Mouse (Mus musculus): ENCODE measurements around the gene Bmp8a.
"Not testable (repeated sequence)": the region's sequence is repeated elsewhere in the genome, so short reads cannot be mapped to it uniquely, and the experiment has no call there.

The Bmp8a gene

GRCm38 (mm10) chr4:123342642-123343470 lies at the start of gene Bmp8a:
Gene Bmp8a, minus strand, starts transcription at chr4:123343252.
- peak; percentile 82 to 89 for DNase-seq

GRCm38 (mm10) chr4:123392187-123392586 lies 49.1 kb upstream of the Bmp8a start:
- DNase-seq, result peak; percentile 28 to 31

- no peak for DNase-seq
Observed at GRCm38 (mm10) chr4:123385028-123385427, 42.0 kb upstream of the Bmp8a start.

- no peak for DNase-seq
Observed at GRCm38 (mm10) chr4:123383173-123383572, 40.1 kb upstream of the Bmp8a start.

- no peak for DNase-seq
Observed at GRCm38 (mm10) chr4:123382051-123382450, 39.0 kb upstream of the Bmp8a start.

GRCm38 (mm10) chr4:123381598-123381997 lies 38.5 kb upstream of the Bmp8a start:
- DNase-seq, result no peak

GRCm38 (mm10) chr4:123376031-123376430 lies 33.0 kb upstream of the Bmp8a start:
- no peak for DNase-seq

GRCm38 (mm10) chr4:123374316-123375008 lies 31.4 kb upstream of the Bmp8a start:
- DNase-seq, result no peak

GRCm38 (mm10) chr4:123363555-123363954 lies 20.5 kb upstream of the Bmp8a start:
- DNase-seq, result no peak

GRCm38 (mm10) chr4:123360771-123361170 lies 17.7 kb upstream of the Bmp8a start:
- DNase-seq, result no peak

- DNase-seq, result no peak
Observed at GRCm38 (mm10) chr4:123358613-123359012, 15.6 kb upstream of the Bmp8a start.

- DNase-seq, result no peak
Observed at GRCm38 (mm10) chr4:123355941-123356340, 12.9 kb upstream of the Bmp8a start.

- no peak for DNase-seq
Observed at GRCm38 (mm10) chr4:123353271-123353877, 10.3 kb upstream of the Bmp8a start.

GRCm38 (mm10) chr4:123343471-123343789 lies 378 bp upstream of the Bmp8a start:
- DNase-seq, result no peak

GRCm38 (mm10) chr4:123342091-123342641 lies 886 bp downstream of the Bmp8a start:
- DNase-seq, result no peak

GRCm38 (mm10) chr4:123340232-123340631 lies 2.8 kb downstream of the Bmp8a start:
- DNase-seq, result no peak

GRCm38 (mm10) chr4:123337693-123338092 lies 5.4 kb downstream of the Bmp8a start:
- DNase-seq, result peak; percentile 30 to 34

- DNase-seq, result no peak
Observed at GRCm38 (mm10) chr4:123335796-123336585, 7.1 kb downstream of the Bmp8a start.

GRCm38 (mm10) chr4:123335244-123335643 lies 7.8 kb downstream of the Bmp8a start:
- DNase-seq, result not testable (repeated sequence)

- DNase-seq, result no peak
Observed at GRCm38 (mm10) chr4:123334177-123334576, 8.9 kb downstream of the Bmp8a start.

- DNase-seq, result no peak
Observed at GRCm38 (mm10) chr4:123333151-123333550, 9.9 kb downstream of the Bmp8a start.

GRCm38 (mm10) chr4:123331961-123332360 lies 11.1 kb downstream of the Bmp8a start:
- DNase-seq, result not testable (repeated sequence)

- no peak for DNase-seq
Observed at GRCm38 (mm10) chr4:123331326-123331725, 11.7 kb downstream of the Bmp8a start.
